Mouse (Mus musculus): ENCODE results near the gene Cdk19.

DNA sequence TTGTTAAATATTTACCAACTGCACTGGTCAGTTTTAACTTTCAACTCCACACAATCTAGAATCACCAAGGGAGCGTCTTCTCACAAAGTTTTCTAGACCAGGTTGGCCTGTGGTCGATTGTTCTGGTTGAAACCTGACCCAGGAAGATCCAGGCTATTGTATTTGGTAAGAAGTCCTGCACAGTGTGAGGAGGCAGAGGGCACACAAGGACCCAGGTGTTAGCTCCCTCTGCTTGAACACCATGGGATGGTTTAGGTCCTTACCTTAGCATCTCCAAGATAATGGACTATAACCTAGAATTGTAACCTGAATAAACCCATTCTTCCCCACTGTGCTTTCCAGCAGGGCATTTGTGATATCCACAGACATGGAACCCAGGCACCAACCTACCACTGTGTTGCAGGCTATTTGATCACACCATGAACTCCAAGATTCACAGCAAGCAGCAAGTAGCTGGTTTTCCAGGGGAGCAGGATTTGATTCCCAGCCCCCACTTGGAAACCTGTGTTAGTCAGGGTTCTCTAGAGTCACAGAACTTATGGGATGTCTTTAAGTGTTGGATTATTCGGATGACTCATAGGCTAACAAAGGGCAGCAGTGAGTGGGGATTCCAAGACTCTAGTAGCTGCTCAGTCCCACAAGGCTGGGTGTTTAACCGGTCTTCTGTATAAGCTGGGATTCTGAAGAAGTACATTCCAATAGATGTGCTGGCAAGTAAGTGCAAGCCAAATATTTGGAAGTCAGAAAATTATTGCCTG lies 31.4 kb upstream of the Cdk19 start:
- TF ChIP-seq FLI1 (IDR thresholded peaks at IDR 0.05; ENCODE audit: low read length) (no peak), GATA1 (IDR thresholded peaks at IDR 0.05; ENCODE audit: borderline replicate concordance, low read length) (no peak)
